Mouse (Mus musculus): ENCODE data around the gene Pomp. TPM values are rescaled to one million over a fixed set of nuclear protein-coding genes. Genes with fewer than 3 reads are reported as not detected.
A peak's percentile ranks its signal among the peaks of the same experiment; 100 is the strongest.

Pomp gene
- polyA plus RNA-seq, 1 experiment from 2014 or later: 500 TPM

GRCm38 (mm10) chr5:147902008-147902757 is 41.9 kb downstream of the Pomp start:
- ATAC-seq: no peak
- no peak overlapping the region for H3K4me2 ChIP-seq (replicated peaks; ENCODE audit: low read depth)
- no peaks in the 10 kb centered on the region for H3K36me3 ChIP-seq (ENCODE audit: control insufficient read depth, insufficient read depth)
- H3K9me3 ChIP-seq (ENCODE audit: control insufficient read depth): no peaks in the 10 kb centered on the region
- H3K27me3 ChIP-seq (replicated peaks; ENCODE audit: control insufficient read depth, insufficient read depth, low read length): no peaks in the 10 kb centered on the region
- peak overlapping the region; percentile 7; the same call in 1 of the 2 replicates for H3K9ac ChIP-seq (ENCODE audit: low read depth, low read length)
- no peak for TF ChIP-seq CTCF (IDR thresholded peaks at IDR 0.05; ENCODE audit: low read depth)
- no peaks in the 10 kb centered on the region for H3K4me1 ChIP-seq (replicated peaks; ENCODE audit: control insufficient read depth, insufficient read depth, low read length)
- H3K4me3 ChIP-seq (ENCODE audit: low read depth, low read length): no peak overlapping the region
- no peak overlapping the region for H3K27ac ChIP-seq (ENCODE audit: low read depth, low read length)
- 47% methylated on average over 15 of the region's 15 CpGs for WGBS

- H3K27ac ChIP-seq (ENCODE audit: low read depth, low read length): peak overlapping the region; percentile 64
- H3K36me3 ChIP-seq (ENCODE audit: control insufficient read depth, insufficient read depth): no peaks in the 10 kb centered on the region
- H3K4me3 ChIP-seq (ENCODE audit: low read depth, low read length): no peak overlapping the region
- H3K9ac ChIP-seq (ENCODE audit: low read depth, low read length): 0 out of 2 replicates have a peak overlapping the region, but pooled peaks have one; percentile 22
- no peaks in the 10 kb centered on the region for H3K4me1 ChIP-seq (replicated peaks; ENCODE audit: control insufficient read depth, insufficient read depth, low read length)
- peak; percentile 47 for ATAC-seq
- H3K27me3 ChIP-seq (replicated peaks; ENCODE audit: control insufficient read depth, insufficient read depth, low read length): no peaks in the 10 kb centered on the region
- H3K9me3 ChIP-seq (ENCODE audit: control insufficient read depth): no peaks in the 10 kb centered on the region
- H3K4me2 ChIP-seq (replicated peaks; ENCODE audit: low read depth): 0 out of 2 replicates have a peak overlapping the region, but pooled peaks have one; percentile 21
- TF ChIP-seq CTCF (IDR thresholded peaks at IDR 0.05; ENCODE audit: low read depth): no peak
- WGBS: 70% methylated on average over 9 of the region's 9 CpGs
Measured at GRCm38 (mm10) chr5:147903166-147903565, 42.9 kb downstream of the Pomp start.

DNA sequence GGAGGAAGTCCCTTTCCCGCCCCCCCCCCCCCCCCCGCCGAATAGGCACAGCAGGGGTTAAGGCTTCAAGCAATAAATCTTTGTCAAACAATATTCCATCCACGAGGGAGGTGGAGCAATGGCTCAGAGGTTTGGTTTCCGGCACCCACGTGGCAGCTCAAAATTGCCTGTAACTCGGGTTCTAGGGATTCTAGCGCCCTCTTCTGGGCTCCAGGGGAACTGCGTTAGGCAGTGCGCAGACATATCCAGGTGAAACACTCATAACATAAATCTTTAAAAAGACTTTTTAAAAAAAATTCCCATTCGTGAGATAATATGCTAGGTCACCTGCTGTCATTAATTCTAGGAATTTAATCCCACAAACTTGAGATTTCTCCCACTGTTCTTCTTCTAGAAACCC is 46.9 kb downstream of the Pomp start:
- ATAC-seq: no peak
- Histone ChIP-seq H3K9me3 (ENCODE audit: control insufficient read depth) (no peaks in the 10 kb centered on the region), H3K36me3 (ENCODE audit: control insufficient read depth, insufficient read depth) (no peaks in the 10 kb centered on the region), H3K4me3 (ENCODE audit: low read depth, low read length) (no peak overlapping the region), H3K4me1 (replicated peaks; ENCODE audit: control insufficient read depth, insufficient read depth, low read length) (no peaks in the 10 kb centered on the region), H3K4me2 (replicated peaks; ENCODE audit: low read depth) (no peak overlapping the region; the same call in 1 of the 2 replicates), H3K27me3 (replicated peaks; ENCODE audit: control insufficient read depth, insufficient read depth, low read length) (no peaks in the 10 kb centered on the region), H3K27ac (ENCODE audit: low read depth, low read length) (no peak overlapping the region; the same call in 1 of the 2 replicates), H3K9ac (ENCODE audit: low read depth, low read length) (no peak overlapping the region)
- TF ChIP-seq CTCF (IDR thresholded peaks at IDR 0.05; ENCODE audit: low read depth): peak; percentile 56
- 53% methylated on average over 11 of the region's 11 CpGs for WGBS

DNA sequence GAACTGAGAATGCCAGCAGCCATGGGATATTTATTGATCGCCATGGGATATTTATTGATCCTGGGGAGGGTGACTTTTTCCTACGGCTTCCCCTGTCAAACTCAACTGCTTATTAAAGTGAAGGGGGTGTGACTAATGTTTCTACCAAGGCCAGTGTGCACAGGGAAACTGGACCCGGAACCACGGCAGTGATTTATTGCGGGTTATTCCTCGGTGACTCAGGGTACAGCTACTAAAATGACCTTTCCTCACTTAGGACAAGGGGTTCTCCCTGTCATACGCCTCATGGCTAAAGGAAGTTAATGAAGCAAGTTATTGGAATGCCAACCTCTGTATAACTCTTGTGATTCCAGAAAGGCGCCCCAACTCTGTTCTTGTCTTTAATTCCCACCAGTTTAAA is 47.6 kb downstream of the Pomp start:
- no peak overlapping the region for H3K4me3 ChIP-seq (ENCODE audit: low read depth, low read length)
- no peaks in the 10 kb centered on the region for H3K4me1 ChIP-seq (replicated peaks; ENCODE audit: control insufficient read depth, insufficient read depth, low read length)
- no peak overlapping the region; the same call in 1 of the 2 replicates for H3K4me2 ChIP-seq (replicated peaks; ENCODE audit: low read depth)
- ATAC-seq: peak; percentile 86
- no peaks in the 10 kb centered on the region for H3K9me3 ChIP-seq (ENCODE audit: control insufficient read depth)
- H3K27me3 ChIP-seq (replicated peaks; ENCODE audit: control insufficient read depth, insufficient read depth, low read length): no peaks in the 10 kb centered on the region
- peak overlapping the region; percentile 47; the same call in 1 of the 2 replicates for H3K27ac ChIP-seq (ENCODE audit: low read depth, low read length)
- H3K9ac ChIP-seq (ENCODE audit: low read depth, low read length): no peak overlapping the region
- no peaks in the 10 kb centered on the region for H3K36me3 ChIP-seq (ENCODE audit: control insufficient read depth, insufficient read depth)
- WGBS: 48% methylated on average over 8 of the region's 8 CpGs
- no peak for TF ChIP-seq CTCF (IDR thresholded peaks at IDR 0.05; ENCODE audit: low read depth)

- Histone ChIP-seq H3K4me3 (ENCODE audit: low read depth, low read length) (no peak overlapping the region), H3K4me1 (replicated peaks; ENCODE audit: control insufficient read depth, insufficient read depth, low read length) (no peaks in the 10 kb centered on the region; the same call in 1 of the 2 replicates), H3K9ac (ENCODE audit: low read depth, low read length) (no peak overlapping the region), H3K27me3 (replicated peaks; ENCODE audit: control insufficient read depth, insufficient read depth, low read length) (no peaks in the 10 kb centered on the region), H3K27ac (ENCODE audit: low read depth, low read length) (peak overlapping the region; percentile 62; the same call in 1 of the 2 replicates), H3K4me2 (replicated peaks; ENCODE audit: low read depth) (0 out of 2 replicates have a peak overlapping the region, but pooled peaks have one; percentile 4), H3K36me3 (ENCODE audit: control insufficient read depth, insufficient read depth) (no peaks in the 10 kb centered on the region), H3K9me3 (ENCODE audit: control insufficient read depth) (no peaks in the 10 kb centered on the region)
- TF ChIP-seq CTCF (IDR thresholded peaks at IDR 0.05; ENCODE audit: low read depth): peak; percentile 58
- peak; percentile 76 for ATAC-seq
- WGBS: 50% methylated on average over 12 of the region's 12 CpGs
Measured at GRCm38 (mm10) chr5:147910807-147911509, 50.7 kb downstream of the Pomp start.

- H3K4me2 ChIP-seq (replicated peaks; ENCODE audit: low read depth): no peak overlapping the region
- H3K27ac ChIP-seq (ENCODE audit: low read depth, low read length): peak overlapping the region; percentile 62
- H3K9me3 ChIP-seq (ENCODE audit: control insufficient read depth): no peaks in the 10 kb centered on the region
- no peaks in the 10 kb centered on the region; the same call in 1 of the 2 replicates for H3K4me1 ChIP-seq (replicated peaks; ENCODE audit: control insufficient read depth, insufficient read depth, low read length)
- no peak for TF ChIP-seq CTCF (IDR thresholded peaks at IDR 0.05; ENCODE audit: low read depth)
- ATAC-seq: no peak
- 62% methylated on average over 5 of the region's 5 CpGs for WGBS
- H3K36me3 ChIP-seq (ENCODE audit: control insufficient read depth, insufficient read depth): no peaks in the 10 kb centered on the region
- no peak overlapping the region for H3K9ac ChIP-seq (ENCODE audit: low read depth, low read length)
- H3K27me3 ChIP-seq (replicated peaks; ENCODE audit: control insufficient read depth, insufficient read depth, low read length): no peaks in the 10 kb centered on the region
- H3K4me3 ChIP-seq (ENCODE audit: low read depth, low read length): no peak overlapping the region
Measured at GRCm38 (mm10) chr5:147911744-147912143, 51.5 kb downstream of the Pomp start.
